In genomic region chr10:99221540-99221939, GRCm38 (mm10) we compare ENCODE assay signal across 29 mouse cellular contexts. TPM values are rescaled to one million over a fixed set of nuclear protein-coding genes. Genes with fewer than 3 reads are reported as not detected.
DNase-seq lines count a peak whose midpoint lies in the region; ATAC-seq and TF ChIP-seq lines count a peak whose summit lies in the region.
"Had no signal": no experiment of that assay in that cellular context is flagged by ENCODE, and none has a peak within 500 bp of the region (broad histone marks: within the 10 kb centered on the region; RNA-seq: fewer than 3 reads in every experiment).

No protein-coding gene starts in this region.

- no peaks in the 10 kb centered on the region for H3K4me1 ChIP-seq in heart, adult 2 months (ENCODE audit: control insufficient read depth, insufficient read depth, low read length)
- H3K4me1 ChIP-seq in small intestine, adult 2 months (ENCODE audit: control insufficient read depth, insufficient read depth, insufficient read length, low read length) = peaks cover 13% of the 10 kb centered on the region; the same call in 1 of the 2 replicates
- H3K4me1 ChIP-seq: embryonic facial prominence, embryonic 10.5 days; embryonic facial prominence, embryonic 13.5 days; forebrain, embryonic 13.5 days; hindbrain, embryonic 10.5 days; hindbrain, embryonic 13.5 days had no signal

- H3K27me3 ChIP-seq in heart, adult 2 months (ENCODE audit: control insufficient read depth, insufficient read depth, low read length) = no peaks in the 10 kb centered on the region
- H3K27me3 ChIP-seq in small intestine, adult 2 months (ENCODE audit: control insufficient read depth, insufficient read depth, low read length) = no peaks in the 10 kb centered on the region
- H3K27me3 ChIP-seq: embryonic facial prominence, embryonic 13.5 days; forebrain, embryonic 13.5 days; hindbrain, embryonic 13.5 days; Patski had no signal

- TF ChIP-seq EP300 in heart, adult 2 months (IDR thresholded peaks at IDR 0.05; ENCODE audit: insufficient read depth, low read depth, low read length) = no peak

- H3K27ac ChIP-seq in heart, adult 2 months = no peak overlapping the region
- H3K27ac ChIP-seq in small intestine, adult 2 months (ENCODE audit: insufficient read depth, low read depth, low read length) = peak overlapping the region; percentile 62; the same call in 1 of the 2 replicates
- H3K27ac ChIP-seq: embryonic facial prominence, embryonic 10.5 days; embryonic facial prominence, embryonic 13.5 days; forebrain, embryonic 13.5 days; gastrocnemius, adult 2 months; hindbrain, embryonic 10.5 days; hindbrain, embryonic 13.5 days had no signal

- no peak for DNase-seq in heart, adult 2 months
- no peak for DNase-seq in heart, adult 8-10 months (ENCODE audit: low spot score)
- no peak for DNase-seq in testis, postnatal 10 days (ENCODE audit: low spot score)
- DNase-seq in spleen, postnatal 36 days (ENCODE audit: low spot score in 2 of 2) = no peak
- DNase-seq: adrenal gland, adult 8-10 months; adrenal gland, postnatal 25 days; B cell, adult 2 months; cerebellum, adult 11-12 months; cerebellum, adult 8-10 months; cerebellum, postnatal 10 days; cerebellum, postnatal 36 days; embryo, embryonic 11 days; gastrocnemius, adult 2 months; gastrocnemius, postnatal 14 days; heart, adult 18-20 months; heart, postnatal 36 days had no signal

- TF ChIP-seq CTCF in heart, adult 2 months (IDR thresholded peaks at IDR 0.05) = peak; percentile 4; the same call in 1 of the 2 replicates
- TF ChIP-seq CTCF in small intestine, adult 2 months (IDR thresholded peaks at IDR 0.05; ENCODE audit: extremely low read depth, insufficient read length, insufficient replicate concordance, low read depth, low read length) = no peak

- intact Hi-C loops in heart, adult 2 months (cut with DNase I) = no loop called here

- H3K36me3 ChIP-seq in heart, adult 2 months (ENCODE audit: control insufficient read depth, insufficient read depth, low read length) = no peaks in the 10 kb centered on the region
- H3K36me3 ChIP-seq in small intestine, adult 2 months (ENCODE audit: control insufficient read depth, insufficient read depth, low read length) = no peaks in the 10 kb centered on the region
- H3K36me3 ChIP-seq: embryonic facial prominence, embryonic 10.5 days; embryonic facial prominence, embryonic 13.5 days; G1E; hindbrain, embryonic 10.5 days; hindbrain, embryonic 13.5 days had no signal

- H3K79me2 ChIP-seq in heart, adult 2 months (replicated peaks; ENCODE audit: control insufficient read depth, insufficient read depth, low read length) = no peaks in the 10 kb centered on the region

- TF ChIP-seq POLR2A in heart, adult 2 months (IDR thresholded peaks at IDR 0.05; ENCODE audit: insufficient read depth, low read depth, low read length) = no peak
- no peak for TF ChIP-seq POLR2A in small intestine, adult 2 months (IDR thresholded peaks at IDR 0.05; ENCODE audit: low read depth, low read length)

- no peak overlapping the region for H3K9ac ChIP-seq in heart, adult 2 months (ENCODE audit: low read depth, low read length)
- H3K9ac ChIP-seq: embryonic facial prominence, embryonic 13.5 days; forebrain, embryonic 13.5 days; hindbrain, embryonic 13.5 days had no signal

- 91% methylated on average over 8 of the region's 8 CpGs for WGBS in heart, adult 2 months
- 94% methylated on average over 8 of the region's 8 CpGs for WGBS in small intestine, adult 2 months

- ATAC-seq in CD4-positive, CD25-positive, alpha-beta regulatory T cell, adult 4 months = peak; percentile 94
- peak; percentile 96 for ATAC-seq in activated CD4-positive, CD25-positive, alpha-beta regulatory T cell, adult 4 months
- ATAC-seq: forebrain, embryonic 13.5 days; forebrain, embryonic 16.5 days; hindbrain, embryonic 16.5 days; Patski had no signal

- no peak overlapping the region for H3K4me3 ChIP-seq in heart, adult 2 months
- no peak overlapping the region for H3K4me3 ChIP-seq in small intestine, adult 2 months (ENCODE audit: low read depth, low read length)
- H3K4me3 ChIP-seq: embryonic facial prominence, embryonic 10.5 days; embryonic facial prominence, embryonic 13.5 days; erythroblast, embryonic 14.5 days; forebrain, embryonic 13.5 days; gastrocnemius, adult 2 months; hindbrain, embryonic 10.5 days; hindbrain, embryonic 13.5 days had no signal

RNA-seq across cellular contexts. Expression of gene Dusp6, which starts 41.5 kb away (rescaled TPM):
- 10 to 100 TPM; 15.8 to 21.4 TPM for total RNA-seq in heart, adult 2 months (2021)
- polyA plus RNA-seq in heart, adult 2 months (2012; rRNA removed) = 24.8 and 25.6 TPM in 2 replicates
- total RNA-seq in heart, adult 8-10 months (2022) = 10 to 100 TPM; 12.9 to 18.7 (median 15.2) TPM
- 10 to 100 TPM; 23.4 to 38.0 TPM for polyA plus RNA-seq in CD4-positive, CD25-positive, alpha-beta regulatory T cell, adult 4 months (2017; shearing (Covaris generic))
- polyA plus RNA-seq in activated CD4-positive, CD25-positive, alpha-beta regulatory T cell, adult 4 months (2017; shearing (Covaris generic)) = 10 to 100 TPM; 26.0 to 35.2 TPM
- 28.7 and 98.8 TPM in 2 replicates for polyA plus RNA-seq in small intestine, adult 2 months (2012; rRNA removed)
- polyA plus RNA-seq: G1E had no signal
